Mouse (Mus musculus) lung, postnatal 36 days (tissue): ENCODE measurements around the gene Tdrd5.
"Not testable (repeated sequence)": the region's sequence is repeated elsewhere in the genome, so short reads cannot be mapped to it uniquely, and the experiment has no call there.

Experiments
- DNase-seq: peaks from one replicate; pipeline ENCODE4 v3.0.0; 2022; ENCODE audit warnings: mixed read lengths

Tdrd5 gene

DNA sequence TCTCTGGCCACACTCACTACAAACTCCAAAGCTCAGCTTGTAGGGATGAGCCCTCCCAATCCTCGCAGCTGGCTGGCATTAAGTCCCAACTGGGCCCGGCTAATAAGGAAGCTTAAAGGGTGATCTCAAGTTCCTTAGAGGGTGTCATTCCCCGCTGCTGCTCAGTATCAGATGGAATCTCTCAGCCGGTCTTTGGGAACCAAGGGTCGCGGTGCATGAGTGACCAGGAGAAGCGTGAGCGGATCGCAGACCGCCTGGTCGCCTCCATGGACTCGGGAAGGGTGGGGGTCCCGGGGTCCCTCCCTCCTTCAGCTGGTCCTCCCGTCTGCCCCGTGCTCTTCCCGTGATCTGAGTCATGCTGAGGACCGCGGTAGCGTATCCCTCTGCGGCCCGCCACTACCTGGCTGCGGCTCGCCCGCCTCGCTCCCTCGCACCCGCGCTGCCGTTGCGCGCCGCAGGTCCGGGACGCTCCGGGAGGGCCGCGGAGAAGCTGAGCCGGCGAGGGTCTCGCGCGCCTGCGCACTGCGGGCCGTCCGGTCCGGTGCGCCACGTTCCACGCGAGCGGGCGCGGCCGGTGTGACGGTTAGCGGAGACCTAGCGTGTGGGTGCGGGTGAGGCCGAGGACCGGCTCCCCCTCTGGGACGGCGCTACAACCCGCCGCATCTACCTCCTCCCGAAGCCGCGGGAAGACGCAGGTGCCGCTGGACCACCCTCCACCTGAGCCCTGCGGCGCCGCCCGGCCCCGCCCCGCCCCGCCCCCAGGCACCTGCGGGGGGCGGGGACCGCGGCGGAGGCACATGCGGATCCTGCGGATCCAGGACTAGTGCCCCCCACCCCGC, at the start of gene Tdrd5:
TSS of gene Tdrd5 (minus strand) at position 754 of the 839 bp plus-strand sequence.
- no peak for DNase-seq

DNA sequence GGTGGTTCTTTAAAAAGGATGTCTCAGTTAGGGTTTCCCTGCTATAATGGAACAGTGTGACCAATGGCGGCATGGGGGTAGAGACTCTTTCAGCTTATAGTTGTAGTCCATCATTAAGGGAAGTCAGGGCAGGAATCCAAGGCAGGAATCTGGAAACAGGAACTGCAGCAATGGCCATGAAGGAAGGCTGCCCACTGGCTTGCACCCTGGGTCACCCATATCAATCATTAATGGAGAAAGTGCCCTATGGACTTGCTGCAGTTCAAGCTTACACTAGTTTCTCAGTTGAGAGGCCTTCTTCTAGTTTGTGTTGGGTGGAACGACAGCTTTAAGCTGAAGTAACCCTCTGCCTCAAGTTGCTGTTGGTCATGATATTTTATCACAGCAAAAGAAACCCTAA, 49.0 kb upstream of the Tdrd5 start:
- no peak for DNase-seq

DNA sequence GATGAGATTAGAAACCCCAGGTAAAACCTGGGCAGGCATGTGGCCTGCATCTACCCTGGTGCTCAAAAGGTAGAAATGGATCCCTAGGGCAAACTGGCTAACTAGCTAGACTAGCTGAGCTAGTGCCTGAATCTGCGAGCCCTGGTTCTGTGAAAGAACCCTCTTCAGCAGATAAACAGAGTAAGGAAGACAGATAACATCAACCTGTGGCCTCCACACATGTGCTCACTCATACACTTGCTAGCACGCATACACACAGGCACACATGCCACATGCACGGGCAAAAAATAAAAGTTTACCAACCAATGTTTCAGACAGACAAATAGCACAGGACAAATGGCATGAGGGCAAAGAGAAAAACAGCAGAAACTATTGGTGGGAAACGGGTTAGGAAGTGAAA, 47.0 kb upstream of the Tdrd5 start:
- no peak for DNase-seq

DNA sequence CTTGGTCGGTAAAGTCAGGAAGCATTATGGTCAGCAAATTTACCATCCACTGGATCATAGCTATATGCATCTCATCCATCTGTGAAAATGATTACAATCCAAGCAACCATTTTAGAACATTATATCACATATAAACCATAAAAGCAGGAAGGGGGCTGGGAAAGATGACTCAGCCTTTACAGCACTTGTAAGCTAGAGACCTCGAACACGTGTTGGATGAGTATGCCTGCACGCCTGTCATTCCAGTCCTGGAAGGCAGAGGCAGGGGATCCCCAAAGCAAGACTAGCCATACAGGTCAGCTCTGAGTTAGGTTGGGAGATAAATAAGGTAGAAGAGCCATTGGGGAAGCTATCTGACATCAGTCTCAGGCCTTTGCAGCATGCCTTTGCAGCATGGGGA, 45.6 kb upstream of the Tdrd5 start:
- no peak for DNase-seq

DNA sequence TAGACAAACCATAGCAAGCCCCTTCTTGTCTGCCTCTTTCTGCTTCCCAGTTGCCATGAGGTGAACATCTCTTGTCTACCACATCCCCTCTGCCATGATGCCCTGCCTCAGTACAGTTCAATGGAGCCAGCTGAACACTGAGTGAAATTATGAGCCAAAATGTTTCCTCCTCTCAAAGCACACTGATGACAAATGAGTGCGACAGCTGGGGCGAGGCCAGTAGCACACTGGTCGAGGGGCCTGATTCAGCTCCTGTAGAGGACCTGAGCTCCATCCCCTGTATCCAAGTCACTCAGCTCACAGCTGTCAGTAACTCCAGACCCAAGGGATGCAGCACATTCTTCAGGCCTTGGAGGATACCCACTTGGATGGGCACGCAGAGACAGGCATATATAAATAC, 42.2 kb upstream of the Tdrd5 start:
- no peak for DNase-seq

DNA sequence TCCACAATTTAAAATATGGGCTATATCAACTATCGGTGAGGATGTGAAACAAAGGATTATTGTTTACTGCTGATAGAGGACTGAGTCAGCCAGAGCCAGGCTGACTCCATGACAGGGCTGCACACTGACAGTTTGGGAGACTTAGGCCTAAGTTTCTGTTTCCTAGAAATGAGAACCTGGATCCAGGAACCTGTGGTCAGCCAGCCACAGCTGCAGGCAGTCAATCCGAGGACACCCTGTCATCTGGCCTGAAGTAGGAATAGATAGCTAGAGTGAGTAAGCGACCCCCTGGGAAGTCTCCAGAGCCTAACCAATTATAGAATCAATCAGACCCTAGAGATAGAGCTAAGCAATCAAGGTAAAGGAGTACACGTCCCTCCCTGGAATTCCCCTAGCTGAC, 41.0 kb upstream of the Tdrd5 start:
- DNase-seq, result no peak

DNA sequence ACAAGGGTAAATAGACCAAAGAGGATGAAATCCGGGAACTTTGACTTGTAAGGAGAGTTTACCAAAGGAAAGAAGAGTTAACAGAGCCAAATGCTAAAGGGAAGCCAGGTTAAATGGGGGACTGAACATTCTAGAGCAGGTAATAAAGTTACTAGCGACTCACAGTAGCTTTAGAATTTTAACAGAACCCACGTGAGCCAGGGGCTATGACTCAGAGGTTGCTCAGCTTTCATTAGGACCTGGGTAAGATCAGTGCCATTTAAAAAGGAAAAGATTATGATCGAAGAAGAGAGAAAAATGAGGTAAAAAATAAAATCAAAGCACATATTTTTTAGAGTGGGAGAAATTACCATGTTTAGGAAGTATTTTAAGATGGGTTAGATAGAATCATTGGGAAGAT, 37.4 kb upstream of the Tdrd5 start:
- DNase-seq, result no peak

DNA sequence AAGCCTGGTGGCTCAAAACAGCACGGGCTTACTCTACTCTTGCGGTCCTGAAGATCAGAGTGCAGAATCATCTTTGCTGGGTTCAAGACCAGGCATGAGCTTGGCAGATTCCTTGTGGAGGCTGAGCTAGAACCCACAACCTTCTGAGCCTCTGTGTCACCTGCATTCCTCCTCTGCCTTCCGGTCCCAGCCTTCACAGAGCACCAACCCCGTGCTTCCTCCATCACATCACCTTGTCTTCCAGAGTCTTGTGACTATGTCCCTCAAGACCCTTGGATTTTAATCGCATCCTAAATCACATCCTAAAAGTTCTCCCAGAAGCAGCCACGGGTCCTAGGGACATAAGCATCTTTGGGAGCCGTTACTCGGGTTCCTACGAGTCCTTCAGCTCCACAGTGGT, 19.7 kb upstream of the Tdrd5 start:
- no peak for DNase-seq

DNA sequence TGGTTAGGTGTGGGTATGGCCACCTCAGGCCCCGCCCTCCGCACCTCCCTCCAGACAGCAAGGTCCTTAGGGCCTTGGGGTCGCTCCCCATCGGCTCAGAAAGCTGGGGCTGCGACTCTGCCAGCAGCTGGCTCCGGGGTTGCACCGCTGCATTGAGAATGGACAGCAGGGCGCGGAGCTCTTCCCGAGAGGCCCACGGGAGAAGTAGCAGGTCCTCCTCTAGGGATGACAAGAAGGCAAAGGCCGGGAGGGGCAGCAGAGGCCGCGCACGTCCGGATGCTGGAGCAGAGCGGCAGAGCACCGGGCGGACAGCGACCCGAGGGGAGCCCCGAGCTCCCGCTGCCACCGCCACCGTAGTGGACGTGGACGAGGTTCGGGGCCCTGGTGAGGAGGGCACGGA, 7.2 kb upstream of the Tdrd5 start, which contains the start of gene Nphs2:
TSS of gene Nphs2 (plus strand) at position 98 of the 400 bp plus-strand sequence.
- no peak for DNase-seq

DNA sequence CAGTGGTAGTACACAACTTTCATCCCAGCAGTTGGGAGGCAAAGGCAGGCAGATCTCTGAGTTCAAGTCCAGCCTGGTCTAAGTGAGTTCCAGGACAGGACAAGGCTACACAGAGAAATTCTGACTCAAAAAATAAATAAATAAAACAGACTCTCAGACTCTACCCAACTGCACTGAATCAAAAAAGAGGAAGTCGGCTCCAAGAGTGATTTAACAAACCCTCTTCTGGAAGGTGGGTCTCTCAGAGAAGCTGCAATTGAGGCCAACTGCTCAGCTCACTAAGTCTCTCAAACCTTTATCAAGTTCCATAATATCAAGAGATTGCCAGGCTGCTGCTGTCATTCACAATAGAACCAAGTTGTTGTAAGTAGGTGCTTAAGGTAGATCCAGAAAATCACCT, 5.1 kb upstream of the Tdrd5 start:
- DNase-seq, result no peak

DNA sequence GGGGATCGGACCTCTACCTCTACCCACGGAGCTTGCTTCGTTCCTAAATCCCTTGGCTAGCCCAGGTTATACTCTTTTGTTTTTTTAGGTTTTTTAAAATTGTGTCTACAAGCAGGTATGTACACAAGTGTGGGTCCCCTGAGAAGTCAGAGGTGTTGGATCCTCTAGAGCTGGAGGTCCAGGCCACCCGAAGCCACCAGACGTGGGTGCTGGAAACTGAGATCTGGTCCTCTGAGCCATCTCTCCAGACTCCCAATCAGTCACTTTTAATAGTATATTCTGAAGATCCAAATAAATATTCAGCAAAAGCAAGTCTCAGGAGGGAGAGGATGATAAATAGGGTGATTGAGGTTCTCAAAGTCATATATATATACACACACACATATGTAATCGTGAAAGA, 13.4 kb downstream of the Tdrd5 start:
- no peak for DNase-seq

DNA sequence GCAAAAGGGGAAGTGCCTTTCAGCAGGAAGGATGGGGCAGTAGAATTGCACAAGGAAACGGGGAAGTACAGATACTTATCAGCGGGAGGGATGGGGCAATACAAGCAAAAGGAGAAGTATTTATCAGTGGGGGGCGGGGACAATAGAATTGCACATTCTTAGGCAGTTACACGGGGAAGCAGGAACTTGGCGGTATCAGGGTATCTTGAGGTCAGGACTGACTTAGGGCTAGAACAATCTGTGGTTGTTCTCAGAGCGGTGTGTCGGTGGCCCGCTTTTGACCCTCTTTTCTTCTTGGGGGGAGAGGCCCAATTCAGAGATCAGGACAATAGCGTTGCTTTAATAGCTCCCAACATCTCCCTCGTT, 14.3 kb downstream of the Tdrd5 start:
- DNase-seq, result not testable (repeated sequence)

DNA sequence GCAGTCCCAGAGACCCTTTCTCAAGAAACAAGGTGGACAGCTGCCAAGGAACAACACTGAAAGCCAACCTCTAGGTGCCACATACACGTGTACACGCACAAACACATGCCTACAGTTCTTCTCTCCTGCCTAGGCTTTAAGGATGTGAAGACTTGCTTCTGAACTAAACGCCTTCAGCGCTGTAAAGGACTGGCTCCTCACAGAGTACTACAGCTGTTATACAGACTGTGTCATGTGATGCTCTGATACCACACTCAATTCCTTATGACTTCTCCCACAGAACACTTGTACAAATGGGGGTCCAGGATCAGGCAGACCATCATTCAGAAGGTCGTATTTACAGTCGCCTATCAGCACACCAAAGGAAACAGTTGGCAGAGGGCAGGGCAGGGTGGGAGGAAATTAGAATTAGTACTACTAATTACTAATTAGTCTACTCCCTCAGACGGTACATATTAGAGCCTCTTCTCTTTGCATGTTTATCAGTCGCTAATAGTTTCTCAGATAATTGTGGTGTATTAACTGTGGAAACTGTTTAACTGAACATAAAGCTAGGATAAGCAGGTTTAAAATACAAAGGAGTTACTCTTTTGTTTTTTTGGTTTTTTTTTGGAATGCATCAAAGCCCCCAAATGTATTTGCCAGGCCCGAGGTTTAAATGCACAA, 14.8 kb downstream of the Tdrd5 start:
- no peak for DNase-seq

DNA sequence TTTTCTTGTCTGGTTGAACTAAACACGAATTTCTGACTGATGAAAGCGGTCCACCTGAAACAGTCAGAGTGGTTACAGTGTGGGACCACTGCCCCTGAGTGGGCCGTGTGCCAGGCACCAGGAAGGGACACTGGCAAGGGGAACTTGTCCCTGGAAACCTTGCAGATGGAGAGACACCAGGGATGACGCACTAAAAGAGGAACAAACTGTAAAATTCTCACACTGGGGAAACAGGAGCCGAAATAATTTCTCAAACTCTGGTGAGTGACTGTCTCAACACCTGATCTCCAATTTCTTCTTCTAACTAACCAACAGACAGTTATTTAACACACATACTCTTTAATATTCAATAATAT, 17.9 kb downstream of the Tdrd5 start:
- no peak for DNase-seq

DNA sequence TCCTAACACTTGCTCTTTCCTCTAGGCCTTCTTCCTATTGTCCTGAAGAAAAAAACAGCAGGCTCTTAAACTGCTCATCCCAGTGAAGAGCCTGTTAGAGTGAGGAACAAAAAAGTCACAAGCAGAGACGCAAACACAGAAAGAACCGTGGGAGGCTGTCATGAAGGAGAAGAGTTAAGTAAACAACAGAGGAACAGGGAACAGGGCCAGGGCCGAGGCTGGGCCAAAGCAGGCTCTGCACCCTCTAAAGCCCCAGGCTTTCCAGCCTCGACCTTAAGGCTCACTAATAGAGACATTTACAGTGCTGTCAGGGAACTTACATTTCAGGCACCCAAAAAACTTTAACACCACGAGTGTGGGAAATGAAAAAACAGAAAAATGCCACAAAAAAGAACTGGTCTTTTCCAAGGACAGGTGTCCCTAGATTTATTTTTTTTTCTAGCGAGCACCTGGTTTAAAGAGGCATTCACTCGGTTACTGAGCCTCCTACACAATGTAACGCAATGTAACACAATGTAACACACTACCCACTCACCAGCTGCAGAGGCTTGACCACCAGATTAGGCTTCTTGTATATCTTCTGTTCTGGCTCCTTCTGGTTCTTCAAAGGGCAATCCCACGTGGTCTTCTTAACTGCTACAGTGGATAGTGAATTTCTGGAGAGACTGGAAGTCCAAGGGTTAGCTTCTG, 18.5 kb downstream of the Tdrd5 start:
- DNase-seq, result peak; percentile 8

DNA sequence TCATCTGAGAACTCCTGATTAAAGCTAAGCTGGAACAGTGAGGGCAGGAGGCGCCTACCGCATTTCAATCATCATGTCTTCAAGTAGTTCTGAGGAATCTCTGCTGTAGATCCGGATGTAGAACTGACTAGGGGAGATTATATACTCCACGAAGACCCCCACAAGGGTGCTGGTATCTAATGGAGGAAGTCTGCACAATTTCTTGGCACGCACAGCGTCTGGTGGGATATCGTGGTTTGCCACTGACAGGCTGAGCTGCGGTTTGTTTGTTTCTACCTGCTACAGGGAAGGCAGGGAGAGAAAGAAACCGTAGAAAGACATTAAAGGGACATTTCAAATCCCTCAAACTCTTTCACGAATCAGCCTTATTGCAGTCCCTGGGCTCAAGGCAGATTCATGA, 19.3 kb downstream of the Tdrd5 start:
- no peak for DNase-seq

DNA sequence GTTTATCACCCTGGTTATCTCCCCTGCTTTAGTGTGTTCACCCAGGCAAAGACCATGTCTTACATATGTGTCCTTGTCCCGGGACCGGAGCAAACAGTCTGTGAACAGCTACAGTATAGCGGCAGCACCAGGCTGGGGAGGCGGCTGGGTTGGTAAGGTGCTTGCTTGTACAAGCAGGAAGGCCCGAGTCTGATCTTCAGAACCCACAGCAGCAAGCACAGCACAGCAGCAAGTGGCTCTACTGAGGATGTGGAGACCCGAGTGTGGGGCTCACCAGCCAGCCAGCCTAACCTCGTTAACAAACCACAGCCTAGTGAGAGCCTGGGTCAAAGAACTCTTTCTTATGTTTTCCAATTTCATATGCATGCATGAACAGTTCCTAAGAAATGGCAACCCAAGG, 23.3 kb downstream of the Tdrd5 start:
- DNase-seq, result no peak

DNA sequence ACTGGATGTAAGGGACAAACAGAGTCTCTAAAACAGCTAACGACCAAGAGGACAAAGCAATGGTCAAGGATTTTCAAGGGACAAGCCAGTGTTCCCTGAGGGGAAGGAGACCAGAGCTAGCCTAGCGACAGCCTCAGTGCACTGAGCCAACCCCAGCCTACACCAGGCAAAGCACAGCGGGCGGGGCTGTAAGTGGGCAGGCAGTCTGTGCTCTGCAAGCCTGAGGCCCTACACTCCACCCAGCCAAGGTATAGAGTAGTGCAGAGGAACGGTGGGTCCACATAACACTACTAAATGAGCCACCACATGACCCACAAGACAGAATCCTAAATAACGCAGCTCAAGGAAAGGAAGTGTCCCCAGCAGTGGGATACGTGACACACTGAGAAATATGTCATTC, 29.8 kb downstream of the Tdrd5 start:
- no peak for DNase-seq

DNA sequence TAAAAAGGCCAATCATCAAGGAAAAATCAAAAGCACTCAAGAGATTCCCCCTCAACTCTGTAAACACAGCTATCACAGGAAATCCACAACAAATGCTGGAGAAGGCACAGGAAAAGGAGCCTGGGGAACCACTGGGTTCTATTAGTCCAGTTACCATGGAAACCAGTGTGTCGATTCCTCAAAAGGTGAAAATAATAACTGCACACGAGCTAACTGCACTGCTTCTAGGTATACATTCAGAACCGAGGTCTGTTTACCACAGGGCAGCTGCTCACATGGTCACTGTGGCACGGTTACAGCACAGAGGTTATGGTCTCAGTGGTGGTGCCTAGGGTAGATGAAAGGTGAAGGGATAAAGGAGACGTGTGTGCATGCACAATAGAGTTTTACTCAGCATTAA, 31.8 kb downstream of the Tdrd5 start:
- DNase-seq, result no peak

DNA sequence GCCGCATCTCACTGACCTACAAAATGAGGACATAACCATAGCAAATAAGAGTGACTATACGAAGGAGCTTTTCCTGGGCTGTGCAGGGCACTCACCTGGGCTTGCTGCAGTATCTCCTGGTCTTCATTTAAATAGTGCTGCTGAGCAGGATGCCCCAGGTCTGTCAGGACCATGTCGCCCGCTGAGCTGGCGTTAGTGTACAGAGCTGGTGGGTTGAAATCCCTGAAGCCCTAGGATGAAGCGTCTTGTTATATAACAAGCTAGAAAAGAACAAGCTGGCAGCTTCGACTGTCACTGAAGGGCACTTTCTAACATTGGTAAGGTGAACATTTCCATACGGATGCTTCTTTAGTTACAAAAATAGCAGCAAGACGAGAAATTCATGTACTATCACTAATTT, 33.0 kb downstream of the Tdrd5 start:
- no peak for DNase-seq

DNA sequence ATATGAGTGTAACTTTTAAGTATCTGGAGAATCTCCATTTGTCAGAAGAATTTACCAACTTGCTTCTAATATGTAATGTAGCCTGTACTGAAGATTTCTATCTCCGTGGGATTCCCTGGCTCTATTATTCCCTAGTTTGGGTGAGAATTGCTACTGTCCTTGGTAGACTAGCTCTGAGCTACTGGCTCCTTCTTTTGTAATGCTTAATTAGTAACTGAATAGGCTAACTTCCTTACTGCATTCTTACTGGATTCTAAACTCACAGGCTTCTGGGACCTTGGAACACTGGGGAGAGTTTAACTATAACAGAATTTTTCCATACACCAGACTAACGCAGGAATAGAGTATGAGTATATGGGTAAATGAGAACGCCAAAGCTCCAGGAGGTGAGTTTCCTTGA, 34.9 kb downstream of the Tdrd5 start:
- not testable (repeated sequence) for DNase-seq

DNA sequence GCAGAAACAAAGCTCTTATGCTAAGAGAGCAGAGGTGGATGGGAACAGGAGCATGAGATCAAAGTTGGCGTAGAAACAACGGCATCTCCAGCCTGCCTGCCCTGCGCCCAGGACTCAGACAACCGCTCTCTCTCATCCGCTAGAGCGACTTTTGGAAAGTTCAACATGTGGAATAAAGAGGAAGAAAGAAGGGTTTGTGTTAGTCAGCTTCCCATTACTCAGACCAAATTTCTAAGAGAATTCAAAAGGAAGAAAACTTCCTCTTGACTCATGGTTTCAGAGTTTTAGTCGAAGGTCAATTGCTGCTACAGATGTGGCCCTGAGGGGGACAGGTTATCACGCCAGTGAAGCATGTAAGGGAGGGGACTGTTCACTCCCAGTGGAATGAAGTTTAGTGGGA, 39.5 kb downstream of the Tdrd5 start:
- DNase-seq, result no peak

DNA sequence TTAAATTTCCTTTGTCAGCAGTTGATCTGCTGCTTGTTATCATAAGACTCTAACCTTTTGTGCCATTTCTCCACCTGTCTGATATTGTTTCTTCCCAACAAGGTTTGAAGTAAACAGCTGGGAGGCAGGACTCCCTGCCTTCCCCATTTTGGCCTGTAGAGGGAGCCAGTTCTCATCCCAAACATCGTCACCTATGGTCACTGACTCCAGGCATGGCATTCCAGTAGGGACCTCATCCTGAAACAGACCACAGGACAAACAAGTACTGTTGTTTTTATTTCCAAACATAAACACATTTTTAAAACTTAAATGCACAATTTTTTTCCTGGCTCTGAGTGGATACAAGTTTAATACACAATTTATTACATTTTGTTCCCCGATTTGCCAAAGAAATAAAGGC, 40.1 kb downstream of the Tdrd5 start:
- peak; percentile 78 for DNase-seq

DNA sequence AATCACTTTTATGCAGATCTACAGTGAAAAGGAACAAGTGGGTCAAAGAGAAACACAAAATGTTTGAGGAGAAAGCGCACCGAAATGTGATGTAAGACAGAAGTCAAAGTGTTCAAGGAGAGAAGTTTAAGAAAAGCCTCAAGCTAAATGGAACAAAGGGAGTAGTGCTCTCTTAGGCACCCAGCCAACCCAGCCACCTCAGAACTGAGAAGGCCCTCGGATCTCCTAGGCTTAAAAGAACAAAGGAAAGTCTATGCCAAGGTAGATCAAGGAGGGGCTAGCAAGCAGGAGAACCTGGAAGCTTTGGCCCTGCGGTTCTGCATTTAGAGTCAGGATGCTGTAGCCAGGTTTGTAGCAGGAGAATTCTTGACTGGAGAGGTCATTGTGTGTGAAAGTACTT, 48.6 kb downstream of the Tdrd5 start:
- no peak for DNase-seq
